Mouse (Mus musculus) ES-E14 (cell line): Measurements from ENCODE around the gene Golim4.

ENCODE experiments used
- HCFC1 ChIP-seq: IDR thresholded peaks from 2 replicates; pipeline ENCODE4 v1.6.1; 2012; ENCODE audit warnings: low read length, inconsistent platforms, borderline replicate concordance; ENCODE audit not compliant: insufficient read depth
- ZC3H11A ChIP-seq: IDR thresholded peaks from 2 replicates; pipeline ENCODE4 v1.6.1; 2012; ENCODE audit warnings: low read depth, mild to moderate bottlenecking, inconsistent platforms, low read length, borderline replicate concordance
- ZNF384 ChIP-seq: IDR thresholded peaks from 2 replicates; pipeline ENCODE4 v1.6.1; 2012; ENCODE audit warnings: low read depth, low read length, inconsistent platforms

DNA sequence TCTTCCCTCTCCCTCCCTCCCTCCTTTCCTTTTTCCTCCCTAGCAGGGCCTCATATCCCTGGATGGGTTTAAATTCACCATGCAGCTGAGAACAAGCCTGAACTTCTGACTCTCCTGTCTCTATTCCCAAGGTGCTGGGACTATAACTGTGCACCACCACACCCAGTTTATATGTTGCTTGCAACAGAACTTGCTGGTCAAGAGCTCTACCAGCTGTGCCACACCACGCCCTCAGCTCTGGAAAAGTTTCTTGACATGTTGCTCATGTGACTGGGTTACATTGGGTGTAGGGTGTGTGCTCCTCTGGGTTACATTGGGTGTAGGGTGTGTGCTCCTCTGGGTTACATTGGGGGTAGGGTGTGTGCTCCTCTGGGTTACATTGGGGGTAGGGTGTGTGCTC is 75.2 kb downstream of the Golim4 start:
- no peak for TF ChIP-seq ZC3H11A
- TF ChIP-seq ZNF384 = no peak
- no peak for TF ChIP-seq HCFC1
